Mouse (Mus musculus) CH12.LX (cell line): Measurements from ENCODE around the gene Fbxl17.

Experiments used
- CTCF ChIP-seq, 2 experiments: IDR thresholded peaks in 1 of 2; conservative IDR thresholded peaks in 1 of 2; 2 replicates each; pipeline ENCODE4 v1.5.1; 2011 to 2012; ENCODE audit warnings: low read depth in 2 of 2, low read length in 2 of 2, improper control_type of control experiment in 1 of 2, inconsistent platforms in 1 of 2, mild to moderate bottlenecking in 1 of 2, moderate library complexity in 1 of 2
- EP300 ChIP-seq: IDR thresholded peaks from 2 replicates; pipeline ENCODE4 v1.6.1; 2011; ENCODE audit warnings: low read length, improper control_type of control experiment
- POLR2A ChIP-seq: IDR thresholded peaks from 2 replicates; pipeline ENCODE4 v1.6.1; 2011; ENCODE audit warnings: low read depth, mild to moderate bottlenecking, improper control_type of control experiment, low read length
- TBP ChIP-seq: conservative IDR thresholded peaks from 2 replicates; pipeline ENCODE4 v1.6.1; 2011; ENCODE audit warnings: low read depth, low read length, improper control_type of control experiment
- ZKSCAN1 ChIP-seq: IDR thresholded peaks from 2 replicates; pipeline ENCODE4 v1.6.1; 2012; ENCODE audit warnings: low read depth, inconsistent platforms, low read length, improper control_type of control experiment, borderline replicate concordance

GRCm38 (mm10) chr17:63095017-63095416 is 404.8 kb downstream of the Fbxl17 start:
- TF ChIP-seq CTCF (conservative IDR thresholded peaks at IDR 0.05 in 1 of 2, IDR thresholded peaks at IDR 0.05 in 1 of 2; ENCODE audit: low read depth in 2 of 2, low read length in 2 of 2) (no peak), POLR2A (no peak), TBP (no peak), ZKSCAN1 (no peak), EP300 (no peak)
